In the genomic region with DNA sequence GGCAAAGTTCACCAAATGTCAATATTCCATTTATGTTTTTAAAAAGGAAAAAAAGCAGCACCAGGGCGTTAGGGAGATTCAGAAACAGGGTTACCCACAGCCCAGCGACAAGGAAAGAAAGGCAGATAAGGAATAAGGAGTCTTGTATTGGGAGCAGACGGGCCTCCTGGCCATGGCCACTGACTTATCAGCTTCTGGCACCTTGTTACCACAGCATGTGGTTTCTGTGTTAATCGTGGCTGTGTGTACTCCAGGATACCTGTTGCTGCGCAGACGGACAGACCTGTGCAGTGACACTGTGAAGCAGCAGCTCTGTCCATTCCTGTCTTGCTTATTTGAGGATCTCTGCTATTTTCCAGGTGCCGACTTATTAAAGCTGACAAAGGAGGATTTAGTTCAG, we compare ENCODE assay signal across 14 mouse cellular contexts. TPM values are rescaled to one million over a fixed set of nuclear protein-coding genes. Genes with fewer than 3 reads are reported as not detected.
DNase-seq lines count a peak whose midpoint lies in the region; ATAC-seq and TF ChIP-seq lines count a peak whose summit lies in the region.
"Had no signal": no experiment of that assay in that cellular context is flagged by ENCODE, and none has a peak within 500 bp of the region (broad histone marks: within the 10 kb centered on the region; RNA-seq: fewer than 3 reads in every experiment).

No protein-coding gene starts in this region.

- no peak for TF ChIP-seq CTCF in liver, embryonic 14.5 days (IDR thresholded peaks at IDR 0.05; ENCODE audit: low read depth)
- no peak for TF ChIP-seq CTCF in hindbrain, postnatal 0 days (IDR thresholded peaks at IDR 0.05; ENCODE audit: low read depth)

- peak; percentile 73 for ATAC-seq in heart, embryonic 13.5 days (ENCODE audit: extremely low read depth, insufficient number of reproducible peaks, low FRiP score, low TSS enrichment)
- ATAC-seq in common myeloid progenitor, adult 5-6 weeks (replicated peaks; ENCODE audit: low read depth, poor library complexity, severe bottlenecking), result peak; percentile 87
- peak; percentile 98 for ATAC-seq in liver, embryonic 14.5 days (ENCODE audit: insufficient read depth)
- ATAC-seq in hindbrain, postnatal 0 days, result no peak

- peak; percentile 98 for TF ChIP-seq EP300 in liver, embryonic 14.5 days (IDR thresholded peaks at IDR 0.05; ENCODE audit: low read depth)

- H3K9me3 ChIP-seq in heart, embryonic 13.5 days, result no peaks in the 10 kb centered on the region
- H3K9me3 ChIP-seq in liver, embryonic 14.5 days (ENCODE audit: control insufficient read depth, low read length), result no peaks in the 10 kb centered on the region
- H3K9me3 ChIP-seq in hindbrain, postnatal 0 days (ENCODE audit: low read length), result no peaks in the 10 kb centered on the region
- H3K9me3 ChIP-seq: embryonic facial prominence, embryonic 13.5 days had no signal

- no peak overlapping the region for H3K9ac ChIP-seq in heart, embryonic 13.5 days
- peak overlapping the region; percentile 88 for H3K9ac ChIP-seq in liver, embryonic 14.5 days (replicated peaks)
- no peak overlapping the region for H3K9ac ChIP-seq in hindbrain, postnatal 0 days (replicated peaks; ENCODE audit: low read length)
- H3K9ac ChIP-seq: embryonic facial prominence, embryonic 13.5 days had no signal

- H3K4me3 ChIP-seq in heart, embryonic 13.5 days, result peak overlapping the region; percentile 17; the same call in 1 of the 2 replicates
- H3K4me3 ChIP-seq in liver, embryonic 14.5 days (ENCODE audit: insufficient read depth in 1 of 2, low read depth in 2 of 2, low read length in 2 of 2), result peak overlapping the region; percentile 69 to 79
- H3K4me3 ChIP-seq in hindbrain, postnatal 0 days (ENCODE audit: low read length), result no peak overlapping the region
- H3K4me3 ChIP-seq: embryonic facial prominence, embryonic 13.5 days; left cerebral cortex, adult 2 months had no signal

- 61% methylated on average over 7 of the region's 7 CpGs for WGBS in heart, embryonic 13.5 days
- WGBS in liver, embryonic 14.5 days (ENCODE audit: insufficient replicate concordance), result 21% methylated on average over 7 of the region's 7 CpGs
- WGBS in hindbrain, postnatal 0 days, result 94% methylated on average over 7 of the region's 7 CpGs

- H3K4me2 ChIP-seq in heart, embryonic 13.5 days, result peak overlapping the region; percentile 46
- peak overlapping the region; percentile 76 for H3K4me2 ChIP-seq in liver, embryonic 14.5 days (ENCODE audit: low read depth)
- H3K4me2 ChIP-seq in hindbrain, postnatal 0 days (ENCODE audit: low read depth, low read length), result no peak overlapping the region
- H3K4me2 ChIP-seq: embryonic facial prominence, embryonic 13.5 days had no signal

- no peaks in the 10 kb centered on the region for H3K4me1 ChIP-seq in heart, embryonic 13.5 days
- H3K4me1 ChIP-seq in liver, embryonic 14.5 days (replicated peaks; ENCODE audit: control insufficient read depth in 2 of 2, insufficient read depth in 2 of 2, low read length in 1 of 2), result peaks cover 30 to 40% of the 10 kb centered on the region in 2 experiments
- no peaks in the 10 kb centered on the region for H3K4me1 ChIP-seq in hindbrain, postnatal 0 days (ENCODE audit: insufficient read depth, low read length)
- H3K4me1 ChIP-seq: embryonic facial prominence, embryonic 13.5 days had no signal

- H3K27me3 ChIP-seq in heart, embryonic 13.5 days (replicated peaks), result no peaks in the 10 kb centered on the region
- H3K27me3 ChIP-seq in liver, embryonic 14.5 days (ENCODE audit: control insufficient read depth, insufficient read depth, low read length), result no peaks in the 10 kb centered on the region
- no peaks in the 10 kb centered on the region for H3K27me3 ChIP-seq in hindbrain, postnatal 0 days (ENCODE audit: insufficient read depth, low read length)
- H3K27me3 ChIP-seq: embryonic facial prominence, embryonic 13.5 days had no signal

- H3K27ac ChIP-seq in heart, embryonic 13.5 days (replicated peaks), result peak overlapping the region; percentile 8; the same call in 1 of the 2 replicates
- H3K27ac ChIP-seq in liver, embryonic 14.5 days, result peak overlapping the region; percentile 99
- H3K27ac ChIP-seq in hindbrain, postnatal 0 days, result no peak overlapping the region
- H3K27ac ChIP-seq: embryonic facial prominence, embryonic 13.5 days; left cerebral cortex, adult 2 months; macrophage had no signal

- no peak for DNase-seq in heart, postnatal 10 days
- peak; percentile 94 to 97 (median 95) for DNase-seq in liver, embryonic 14.5 days (ENCODE audit: low read depth in 3 of 3, low spot score in 3 of 3)
- peak; percentile 81 to 82 for DNase-seq in spleen, postnatal 4 days (ENCODE audit: low spot score in 2 of 2)
- DNase-seq in cerebellum, adult 18-20 months, result no peak
- no peak for DNase-seq in adrenal gland, adult 8-10 months
- DNase-seq in hindbrain, postnatal 0 days (ENCODE audit: low spot score), result no peak
- DNase-seq: adrenal gland, postnatal 10 days; cerebellum, adult 9-11 months; kidney, postnatal 4 days had no signal

- intact Hi-C loops in heart, postnatal 10 days (cut with DNase I), result no loop called here

- H3K36me3 ChIP-seq in heart, embryonic 13.5 days, result peaks cover 94% of the 10 kb centered on the region
- peaks cover 73% of the 10 kb centered on the region for H3K36me3 ChIP-seq in liver, embryonic 14.5 days (replicated peaks; ENCODE audit: control insufficient read depth, insufficient read depth, low read depth)
- H3K36me3 ChIP-seq in hindbrain, postnatal 0 days (ENCODE audit: insufficient read depth, low read length), result peaks cover 77% of the 10 kb centered on the region

RNA-seq across cellular contexts. Expression of a gene that starts 38.2 kb away (rescaled TPM):
- 21.1 and 22.2 TPM in 2 replicates for polyA plus RNA-seq in heart, embryonic 13.5 days (2015; fragmentation: Nextera tagmentation; extraction: Ambion mirVana)
- 10 to 100 TPM; 32.7 TPM for total RNA-seq in heart, postnatal 10 days (2021)
- total RNA-seq in common myeloid progenitor, adult 5-6 weeks (2017), result 67.3 and 75.9 TPM in 2 replicates
- polyA plus RNA-seq in liver, embryonic 14.5 days (2012; rRNA removed), result 58.6 and 72.6 TPM in 2 replicates
- polyA plus RNA-seq in liver, embryonic 14.5 days (2014; fragmentation: Nextera tagmentation; extraction: Ambion mirVana), result 46.0 and 55.4 TPM in 2 replicates
- total RNA-seq in adrenal gland, adult 8-10 months (2022), result 10 to 100 TPM; 47.4 to 79.2 (median 66.6) TPM
- total RNA-seq in hindbrain, postnatal 0 days (2014; rRNA removed), result 50.5 and 59.3 TPM in 2 replicates
- 19.8 and 21.1 TPM in 2 replicates for polyA plus RNA-seq in hindbrain, postnatal 0 days (2015; fragmentation: Nextera tagmentation; extraction: Ambion mirVana)

Comparison
In these comparisons a context has a peak if more than half of its experiments do, and no peak if none do; other contexts are left out.
1. DNase-seq: peak in liver, embryonic 14.5 days (3 of 3) and spleen, postnatal 4 days (2 of 2); none in heart, postnatal 10 days (0 of 2), cerebellum, adult 18-20 months (0 of 2), adrenal gland, adult 8-10 months (single experiment) and hindbrain, postnatal 0 days (single experiment).